Mouse (Mus musculus): ENCODE measurements around the gene Gsap. TPM values are rescaled to one million over a fixed set of nuclear protein-coding genes. Genes with fewer than 3 reads are reported as not detected.
"Not testable (repeated sequence)": the region's sequence is repeated elsewhere in the genome, so short reads cannot be mapped to it uniquely, and the experiment has no call there.

The Gsap gene
- polyA plus RNA-seq (2015; fragmentation: Nextera tagmentation; extraction: Ambion mirVana) = 14.6 TPM in 2 replicates

DNA sequence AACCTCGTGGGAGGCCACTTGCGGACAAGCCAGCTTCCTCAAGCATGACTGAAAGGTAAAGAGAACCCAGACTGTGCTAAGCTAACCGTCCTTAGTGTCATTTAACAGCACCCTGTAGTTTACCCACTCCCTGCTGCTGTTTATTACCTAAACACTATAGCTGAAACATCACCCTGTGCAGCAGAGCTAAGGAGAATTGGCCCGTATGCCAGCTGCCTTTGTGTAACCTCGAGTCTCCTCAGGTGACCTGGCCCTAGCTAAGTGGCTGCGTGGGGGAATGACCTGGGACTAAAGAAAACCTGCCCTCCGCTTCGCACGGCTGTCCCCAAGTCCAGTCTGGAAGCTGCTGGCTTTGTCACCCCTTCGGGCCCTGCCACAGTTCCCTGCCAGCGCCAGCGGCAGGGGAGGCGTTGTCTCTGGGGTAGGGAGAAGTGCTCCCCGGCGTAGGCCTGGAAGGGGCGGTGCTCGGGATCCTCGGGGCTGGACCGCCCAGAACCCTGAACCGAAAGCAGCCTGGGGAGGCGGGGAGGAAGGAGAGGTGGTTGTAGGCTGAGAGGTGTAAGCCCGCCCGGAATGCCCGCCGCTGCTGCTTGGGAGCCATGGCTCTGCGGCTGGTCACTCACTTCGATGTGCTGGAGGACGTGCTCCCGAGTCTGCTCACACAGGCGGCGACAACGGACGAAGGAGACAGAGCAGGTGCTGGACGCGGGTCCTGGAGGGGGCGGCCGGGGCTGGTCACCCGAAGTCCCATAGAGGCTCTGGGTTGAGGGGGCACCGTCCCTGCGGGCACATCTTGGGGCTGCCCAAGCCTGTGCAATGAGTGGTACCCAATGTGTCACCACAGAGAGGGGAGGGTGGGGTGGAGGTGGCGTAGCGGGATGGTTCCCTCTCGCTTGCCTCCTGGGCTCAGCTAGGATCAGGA lies at the start of gene Gsap:
TSS of gene Gsap (plus strand) at position 492 of the 922 bp plus-strand sequence.
- 3% methylated on average over 43 of the region's 43 CpGs for WGBS
- Histone ChIP-seq H3K4me3 (ENCODE audit: low read length) (peak within 1 kb of the TSS; percentile 60), H3K27ac (ENCODE audit: low read depth, low read length) (peak within 1 kb of the TSS; percentile 40; the same call in 1 of the 2 replicates), H3K4me2 (ENCODE audit: low read length) (peak within 1 kb of the TSS; percentile 79), H3K9ac (ENCODE audit: low read depth, low read length) (peak within 1 kb of the TSS; percentile 67), H3K36me3 (ENCODE audit: control insufficient read depth, insufficient read depth, low read length) (no peaks in the 10 kb centered on the region), H3K27me3 (replicated peaks; ENCODE audit: control insufficient read depth, insufficient read depth, low read length) (no peaks in the 10 kb centered on the region), H3K9me3 (ENCODE audit: control insufficient read depth, low read length) (no peaks in the 10 kb centered on the region), H3K4me1 (ENCODE audit: control insufficient read depth, insufficient read depth, low read depth, low read length) (peaks cover 5% of the 10 kb centered on the region; the same call in 1 of the 2 replicates)
- peak; percentile 93 for ATAC-seq

DNA sequence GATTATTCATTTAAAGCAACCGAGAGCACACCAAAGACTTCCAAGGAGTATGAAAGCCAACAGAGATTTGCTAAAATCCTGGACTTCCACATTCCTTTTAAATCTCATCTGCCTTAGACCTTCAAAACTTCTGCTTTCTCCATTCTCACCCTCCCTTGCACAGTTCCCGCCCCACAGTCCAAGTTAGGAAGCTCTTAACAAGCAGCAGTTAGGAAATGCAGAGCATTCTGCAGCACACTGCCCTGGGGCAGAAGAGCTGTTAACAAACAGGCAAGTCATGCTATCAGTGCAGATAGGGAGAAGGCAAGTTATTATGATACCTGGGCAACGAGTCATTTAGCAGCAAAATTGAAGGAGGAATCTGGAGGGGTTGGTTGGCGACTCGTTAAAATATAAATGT lies 49.5 kb upstream of the Gsap start:
- ATAC-seq = no peak
- Histone ChIP-seq H3K9me3 (ENCODE audit: control insufficient read depth, low read length) (no peaks in the 10 kb centered on the region), H3K27me3 (replicated peaks; ENCODE audit: control insufficient read depth, insufficient read depth, low read length) (no peaks in the 10 kb centered on the region), H3K4me1 (ENCODE audit: control insufficient read depth, insufficient read depth, low read depth, low read length) (no peaks in the 10 kb centered on the region), H3K9ac (ENCODE audit: low read depth, low read length) (no peak overlapping the region), H3K4me2 (ENCODE audit: low read length) (no peak overlapping the region), H3K4me3 (ENCODE audit: low read length) (no peak overlapping the region), H3K36me3 (ENCODE audit: control insufficient read depth, insufficient read depth, low read length) (no peaks in the 10 kb centered on the region), H3K27ac (ENCODE audit: low read depth, low read length) (no peak overlapping the region)
- 79% methylated on average over 5 of the region's 5 CpGs for WGBS

DNA sequence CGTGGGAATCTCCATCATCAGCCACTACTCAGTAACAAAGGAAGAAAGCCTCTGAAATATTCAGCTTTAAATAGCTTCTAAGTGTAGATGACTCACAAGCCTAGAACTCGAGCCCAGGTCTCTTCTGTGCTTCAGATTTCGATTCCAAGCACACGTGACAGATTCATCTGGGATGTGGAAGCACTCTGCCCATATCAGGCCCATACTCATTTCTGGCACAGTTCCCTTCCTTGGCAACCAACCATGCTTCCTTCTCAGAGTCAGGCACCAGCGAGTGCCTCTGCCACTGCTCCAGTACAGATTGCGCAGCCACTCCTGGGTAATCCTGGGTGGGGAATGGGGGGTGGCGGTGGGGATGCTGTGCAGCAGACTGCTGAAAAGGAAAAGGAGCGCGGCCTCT lies 46.5 kb upstream of the Gsap start:
- Histone ChIP-seq H3K27ac (ENCODE audit: low read depth, low read length) (no peak overlapping the region), H3K9ac (ENCODE audit: low read depth, low read length) (peak overlapping the region; percentile 10; the same call in 1 of the 2 replicates), H3K36me3 (ENCODE audit: control insufficient read depth, insufficient read depth, low read length) (no peaks in the 10 kb centered on the region), H3K27me3 (replicated peaks; ENCODE audit: control insufficient read depth, insufficient read depth, low read length) (no peaks in the 10 kb centered on the region), H3K4me3 (ENCODE audit: low read length) (no peak overlapping the region), H3K4me1 (ENCODE audit: control insufficient read depth, insufficient read depth, low read depth, low read length) (no peaks in the 10 kb centered on the region), H3K4me2 (ENCODE audit: low read length) (peak overlapping the region; percentile 31; the same call in 1 of the 2 replicates), H3K9me3 (ENCODE audit: control insufficient read depth, low read length) (no peaks in the 10 kb centered on the region)
- peak; percentile 88 for ATAC-seq
- 39% methylated on average over 9 of the region's 9 CpGs for WGBS

DNA sequence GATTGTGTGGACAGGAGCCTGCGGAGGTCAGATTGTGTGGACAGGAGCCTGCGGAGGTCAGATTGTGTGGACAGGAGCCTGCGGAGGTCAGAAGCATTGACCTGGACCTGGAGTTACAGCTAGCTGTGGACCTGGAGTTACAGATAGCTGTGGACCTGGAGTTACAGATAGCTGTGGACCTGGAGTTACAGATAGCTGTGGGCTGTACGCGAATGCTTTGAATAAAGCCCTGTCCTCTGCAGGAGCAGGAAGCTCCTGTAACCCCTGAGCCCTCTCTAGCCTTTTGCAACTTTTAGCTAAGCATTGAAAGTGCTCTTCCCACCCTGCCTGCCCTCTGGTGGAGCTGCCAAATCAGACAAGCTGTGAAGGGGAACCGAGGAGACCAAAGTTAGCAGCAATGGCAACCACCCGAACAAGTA lies 44.9 kb upstream of the Gsap start:
- H3K27ac ChIP-seq (ENCODE audit: low read depth, low read length); H3K9ac ChIP-seq (ENCODE audit: low read depth, low read length); H3K4me3 ChIP-seq (ENCODE audit: low read length); H3K4me2 ChIP-seq (ENCODE audit: low read length); H3K4me1 ChIP-seq (ENCODE audit: control insufficient read depth, insufficient read depth, low read depth, low read length); ATAC-seq; H3K9me3 ChIP-seq (ENCODE audit: control insufficient read depth, low read length); H3K36me3 ChIP-seq (ENCODE audit: control insufficient read depth, insufficient read depth, low read length); H3K27me3 ChIP-seq (replicated peaks; ENCODE audit: control insufficient read depth, insufficient read depth, low read length): not testable (repeated sequence)
- 76% methylated on average over 7 of the region's 7 CpGs for WGBS

DNA sequence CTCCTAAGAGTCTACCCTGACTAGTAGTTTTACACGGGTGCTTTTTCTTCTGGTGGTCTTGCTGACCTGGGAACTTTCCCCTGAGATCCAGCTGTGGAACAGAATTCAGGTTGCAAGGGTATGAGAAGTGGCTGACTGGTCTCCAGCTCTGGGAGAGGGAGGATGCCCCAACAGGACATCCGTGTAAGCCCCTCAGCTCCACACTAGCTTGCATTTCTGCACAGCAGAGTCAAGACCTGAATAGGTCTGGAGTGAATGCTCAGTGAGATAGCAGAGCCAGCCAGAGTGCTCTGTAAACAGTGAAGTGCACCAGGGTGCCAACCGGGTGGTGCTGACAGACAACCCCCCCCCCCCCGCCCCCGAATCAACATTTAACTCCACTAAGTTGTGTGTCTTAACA lies 44.4 kb upstream of the Gsap start:
- Histone ChIP-seq H3K9me3 (ENCODE audit: control insufficient read depth, low read length) (no peaks in the 10 kb centered on the region), H3K4me3 (ENCODE audit: low read length) (no peak overlapping the region), H3K27ac (ENCODE audit: low read depth, low read length) (no peak overlapping the region), H3K27me3 (replicated peaks; ENCODE audit: control insufficient read depth, insufficient read depth, low read length) (no peaks in the 10 kb centered on the region), H3K36me3 (ENCODE audit: control insufficient read depth, insufficient read depth, low read length) (no peaks in the 10 kb centered on the region), H3K4me1 (ENCODE audit: control insufficient read depth, insufficient read depth, low read depth, low read length) (no peaks in the 10 kb centered on the region), H3K9ac (ENCODE audit: low read depth, low read length) (no peak overlapping the region), H3K4me2 (ENCODE audit: low read length) (no peak overlapping the region)
- WGBS = 66% methylated on average over 5 of the region's 5 CpGs
- ATAC-seq = no peak

DNA sequence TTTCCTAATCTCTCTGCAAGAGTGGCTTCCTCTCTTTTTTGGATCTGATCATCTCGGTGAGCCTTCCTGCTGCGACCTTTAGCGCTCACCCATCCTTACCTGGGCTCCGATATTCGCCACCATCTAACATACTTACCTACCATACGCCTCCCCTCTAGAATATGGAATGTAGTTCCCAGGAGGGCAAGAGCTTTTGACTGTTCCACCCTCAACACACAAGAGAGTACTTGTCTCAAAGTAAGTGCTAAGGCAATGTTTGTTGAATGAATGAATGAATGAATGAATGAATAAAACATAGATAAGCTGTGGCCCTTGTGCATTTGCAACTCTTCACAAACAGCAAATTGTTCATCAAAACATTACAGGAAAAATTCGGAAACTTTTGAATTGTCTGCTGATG lies 43.0 kb upstream of the Gsap start:
- H3K36me3 ChIP-seq (ENCODE audit: control insufficient read depth, insufficient read depth, low read length) = no peaks in the 10 kb centered on the region
- H3K27me3 ChIP-seq (replicated peaks; ENCODE audit: control insufficient read depth, insufficient read depth, low read length) = no peaks in the 10 kb centered on the region
- no peak overlapping the region for H3K4me3 ChIP-seq (ENCODE audit: low read length)
- no peak overlapping the region for H3K27ac ChIP-seq (ENCODE audit: low read depth, low read length)
- no peak for ATAC-seq
- no peaks in the 10 kb centered on the region for H3K4me1 ChIP-seq (ENCODE audit: control insufficient read depth, insufficient read depth, low read depth, low read length)
- H3K9ac ChIP-seq (ENCODE audit: low read depth, low read length) = no peak overlapping the region
- H3K4me2 ChIP-seq (ENCODE audit: low read length) = no peak overlapping the region
- 87% methylated on average over 7 of the region's 7 CpGs for WGBS
- H3K9me3 ChIP-seq (ENCODE audit: control insufficient read depth, low read length) = no peaks in the 10 kb centered on the region

DNA sequence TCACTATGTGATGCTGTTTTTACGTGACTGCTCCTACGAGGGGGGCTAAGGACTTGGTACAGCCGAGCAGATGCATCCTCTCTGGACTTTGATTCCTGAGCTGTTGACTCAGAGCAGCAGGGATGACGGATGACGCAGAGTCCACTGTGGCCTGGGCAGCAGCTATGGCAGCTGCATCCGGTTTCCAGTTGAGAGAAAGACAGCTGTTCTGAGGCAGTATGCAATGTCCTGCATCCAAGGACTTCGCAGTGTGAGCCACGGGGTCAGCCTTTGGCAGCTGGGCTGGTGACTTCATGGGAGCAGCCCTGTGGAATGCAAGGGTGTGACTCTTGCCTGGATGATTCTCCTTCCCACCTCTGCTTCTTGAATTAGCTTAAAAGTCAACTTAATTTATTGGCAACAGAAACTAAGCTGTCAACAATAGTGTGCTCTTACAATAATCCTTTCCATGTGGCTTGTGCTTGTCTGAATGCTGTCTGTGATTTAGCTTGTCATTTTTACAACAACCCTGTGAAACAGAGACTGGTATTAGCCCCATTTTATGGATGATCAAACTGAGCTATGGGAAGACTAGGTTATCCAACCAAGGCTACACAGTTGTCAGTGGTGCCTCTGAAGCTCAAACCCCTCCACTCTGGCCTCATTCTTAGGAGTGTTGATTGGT lies 41.4 kb upstream of the Gsap start:
- Histone ChIP-seq H3K4me2 (ENCODE audit: low read length) (no peak overlapping the region), H3K27ac (ENCODE audit: low read depth, low read length) (no peak overlapping the region), H3K4me3 (ENCODE audit: low read length) (no peak overlapping the region), H3K36me3 (ENCODE audit: control insufficient read depth, insufficient read depth, low read length) (no peaks in the 10 kb centered on the region), H3K27me3 (replicated peaks; ENCODE audit: control insufficient read depth, insufficient read depth, low read length) (no peaks in the 10 kb centered on the region), H3K4me1 (ENCODE audit: control insufficient read depth, insufficient read depth, low read depth, low read length) (no peaks in the 10 kb centered on the region), H3K9ac (ENCODE audit: low read depth, low read length) (no peak overlapping the region), H3K9me3 (ENCODE audit: control insufficient read depth, low read length) (no peaks in the 10 kb centered on the region)
- peak; percentile 72 for ATAC-seq
- 62% methylated on average over 8 of the region's 8 CpGs for WGBS

DNA sequence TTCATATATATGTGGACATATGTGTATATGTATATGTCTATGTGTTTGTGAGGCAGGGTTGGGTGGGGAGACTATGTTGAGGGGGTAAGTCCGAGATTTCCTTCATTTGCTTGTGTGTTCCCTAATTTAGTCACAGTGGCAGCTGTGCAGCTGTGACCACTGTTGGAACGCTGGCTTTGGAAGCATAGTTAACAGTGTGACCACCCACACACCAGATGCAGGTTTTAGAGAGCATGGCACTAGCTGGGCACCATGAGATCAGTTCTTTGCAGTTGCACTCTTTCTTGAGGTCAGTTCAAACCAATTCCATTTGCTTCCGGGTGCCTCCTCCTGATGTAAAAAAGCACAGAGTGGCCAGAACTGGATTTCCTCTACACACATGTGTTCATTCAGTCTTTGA lies 37.7 kb upstream of the Gsap start:
- Histone ChIP-seq H3K4me1 (ENCODE audit: control insufficient read depth, insufficient read depth, low read depth, low read length) (no peaks in the 10 kb centered on the region), H3K27ac (ENCODE audit: low read depth, low read length) (no peak overlapping the region), H3K9me3 (ENCODE audit: control insufficient read depth, low read length) (no peaks in the 10 kb centered on the region), H3K36me3 (ENCODE audit: control insufficient read depth, insufficient read depth, low read length) (no peaks in the 10 kb centered on the region), H3K4me2 (ENCODE audit: low read length) (no peak overlapping the region), H3K9ac (ENCODE audit: low read depth, low read length) (no peak overlapping the region), H3K27me3 (replicated peaks; ENCODE audit: control insufficient read depth, insufficient read depth, low read length) (no peaks in the 10 kb centered on the region), H3K4me3 (ENCODE audit: low read length) (no peak overlapping the region)
- WGBS = 76% methylated on average over 3 of the region's 3 CpGs
- no peak for ATAC-seq

DNA sequence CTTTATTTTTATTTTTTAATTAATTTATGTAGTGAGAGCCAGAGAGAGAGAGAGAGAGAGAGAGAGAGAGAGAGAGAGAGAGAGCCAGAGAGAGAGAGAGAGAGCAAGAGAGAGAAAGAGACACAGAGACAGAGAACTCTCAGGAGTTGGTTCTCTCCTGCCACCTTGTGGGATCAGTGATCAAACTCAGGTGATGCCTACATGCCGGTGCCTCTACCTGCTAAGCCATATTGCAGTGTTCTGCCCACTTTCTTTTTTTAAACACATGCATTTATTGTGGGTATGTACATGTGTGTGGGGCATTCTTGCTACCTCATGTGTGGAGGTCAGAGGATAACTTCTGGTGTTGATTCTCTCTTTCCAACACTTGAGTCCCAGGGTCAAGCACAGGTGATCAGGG lies 32.4 kb upstream of the Gsap start:
- peaks cover 7% of the 10 kb centered on the region for H3K9me3 ChIP-seq (ENCODE audit: control insufficient read depth, low read length)
- ATAC-seq = no peak
- no peak overlapping the region for H3K4me3 ChIP-seq (ENCODE audit: low read length)
- no peak overlapping the region for H3K9ac ChIP-seq (ENCODE audit: low read depth, low read length)
- H3K27me3 ChIP-seq (replicated peaks; ENCODE audit: control insufficient read depth, insufficient read depth, low read length) = no peaks in the 10 kb centered on the region
- H3K36me3 ChIP-seq (ENCODE audit: control insufficient read depth, insufficient read depth, low read length) = no peaks in the 10 kb centered on the region
- H3K27ac ChIP-seq (ENCODE audit: low read depth, low read length) = no peak overlapping the region
- no peak overlapping the region for H3K4me2 ChIP-seq (ENCODE audit: low read length)
- no peaks in the 10 kb centered on the region for H3K4me1 ChIP-seq (ENCODE audit: control insufficient read depth, insufficient read depth, low read depth, low read length)
- WGBS = 74% methylated on average over 1 of the region's 1 CpGs
